Mouse (Mus musculus) gastrocnemius, postnatal 10 days (tissue): ENCODE measurements around the gene Scfd2. TPM values are rescaled to one million over a fixed set of nuclear protein-coding genes. Genes with fewer than 3 reads are reported as not detected.
A peak's percentile ranks its signal among the peaks of the same experiment; 100 is the strongest.

Source experiments
- DNase-seq: peaks from one replicate; pipeline ENCODE4 v3.0.0; 2021; ENCODE audit warnings: mixed read lengths
- total RNA-seq, 2 experiments: library from RNA; stranded (reverse); gene quantifications; 2 replicates each; pipeline ENCODE4 v1.2.3; 2021

Gene Scfd2
- total RNA-seq, 2 experiments from 2014 or later = 10.2 to 12.8 TPM

GRCm38 (mm10) chr5:74455510-74456269, 75.9 kb downstream of the Scfd2 start:
- DNase-seq = no peak

DNA sequence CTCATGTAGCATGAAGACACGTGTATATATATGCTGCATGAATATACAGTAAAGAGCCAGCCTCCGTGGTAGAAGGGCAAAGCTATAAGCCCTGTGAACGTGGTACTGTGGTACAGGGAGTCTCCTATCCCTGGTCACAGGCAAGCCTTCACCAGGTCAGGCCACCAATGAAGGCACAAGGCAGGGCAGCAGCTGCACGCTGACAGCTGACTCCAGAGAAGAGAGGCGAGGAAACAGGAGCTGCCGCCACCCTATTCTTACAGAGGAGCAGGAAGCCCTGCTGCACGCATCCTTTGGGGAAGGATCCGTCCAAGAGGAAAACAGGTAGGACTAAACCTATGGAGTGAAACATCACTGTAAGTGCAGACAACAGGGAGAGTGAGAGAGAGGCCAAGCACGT, 76.5 kb downstream of the Scfd2 start:
- no peak for DNase-seq

DNA sequence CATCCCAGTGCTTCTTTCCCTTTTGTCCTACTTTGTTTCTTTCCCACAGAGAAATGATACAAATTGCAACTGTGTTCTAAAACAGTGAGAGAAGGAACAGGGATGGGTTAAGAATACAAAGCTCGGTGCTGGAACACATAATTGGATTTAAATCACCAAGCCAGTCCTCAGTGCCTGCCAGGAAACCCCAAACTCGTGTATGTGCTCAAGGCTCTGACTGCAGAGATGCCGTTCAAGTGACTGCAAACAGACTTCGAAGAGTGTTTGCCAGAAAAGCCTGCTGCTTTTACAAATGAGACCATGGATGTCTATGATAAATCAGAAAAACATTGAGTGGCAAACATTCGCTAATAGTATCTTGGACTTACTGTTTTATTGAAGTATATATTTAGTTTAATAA, 80.6 kb downstream of the Scfd2 start:
- no peak for DNase-seq

GRCm38 (mm10) chr5:74447517-74448334, 83.8 kb downstream of the Scfd2 start:
- DNase-seq = no peak

DNA sequence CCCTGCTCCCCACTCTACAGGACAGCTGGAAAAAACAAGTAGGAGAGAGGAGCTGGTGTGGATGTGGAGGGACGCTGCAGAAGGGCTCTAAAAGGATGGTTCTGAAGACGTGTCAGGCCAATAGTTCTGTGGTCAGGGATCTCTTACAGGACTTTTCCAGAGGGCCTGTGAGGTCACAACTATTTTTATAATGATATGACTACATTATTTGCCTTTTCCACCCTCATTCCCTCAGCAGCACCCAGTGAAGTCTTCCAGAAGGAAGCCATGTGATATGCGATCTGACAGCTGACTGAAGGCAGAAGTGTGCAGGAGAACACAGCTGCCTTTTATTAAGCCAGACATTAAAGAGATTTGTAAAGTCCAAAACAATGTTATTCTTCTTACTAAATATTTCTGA, 85.7 kb downstream of the Scfd2 start:
- no peak for DNase-seq

GRCm38 (mm10) chr5:74438353-74438752, 93.2 kb downstream of the Scfd2 start:
- DNase-seq = no peak

GRCm38 (mm10) chr5:74433580-74434147, 97.9 kb downstream of the Scfd2 start:
- peak; percentile 74 for DNase-seq

DNA sequence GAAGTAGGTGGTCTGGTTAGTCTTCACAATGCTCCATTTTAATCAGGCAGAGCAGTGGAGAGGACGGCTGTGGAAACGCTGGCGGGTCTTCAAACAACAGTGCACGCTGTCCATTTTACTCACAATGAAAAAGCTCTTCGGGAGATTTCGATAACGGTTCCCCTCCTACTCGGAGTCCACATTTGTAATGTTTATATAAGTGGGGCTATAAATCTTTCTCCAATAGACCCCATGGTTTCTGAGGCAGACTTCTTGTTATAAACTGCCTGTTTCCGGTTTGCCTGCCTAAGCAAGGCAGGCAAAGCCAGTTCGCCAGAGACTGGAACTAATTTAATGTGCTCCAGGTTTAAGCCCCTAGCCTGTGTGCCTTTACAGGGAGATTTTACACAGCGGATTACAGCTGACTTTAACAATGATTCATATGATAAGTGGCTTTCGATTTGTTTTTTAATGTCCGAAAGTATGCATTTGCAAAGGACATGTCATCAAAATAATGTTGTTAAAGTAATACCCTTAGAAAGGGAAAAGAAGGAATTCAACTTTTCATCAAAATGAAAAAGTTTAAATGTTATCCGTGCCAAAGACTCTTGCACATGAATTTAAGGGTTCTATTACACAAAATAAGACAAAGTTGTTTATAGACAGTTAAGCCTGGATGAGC, 98.5 kb downstream of the Scfd2 start:
- no peak for DNase-seq

DNA sequence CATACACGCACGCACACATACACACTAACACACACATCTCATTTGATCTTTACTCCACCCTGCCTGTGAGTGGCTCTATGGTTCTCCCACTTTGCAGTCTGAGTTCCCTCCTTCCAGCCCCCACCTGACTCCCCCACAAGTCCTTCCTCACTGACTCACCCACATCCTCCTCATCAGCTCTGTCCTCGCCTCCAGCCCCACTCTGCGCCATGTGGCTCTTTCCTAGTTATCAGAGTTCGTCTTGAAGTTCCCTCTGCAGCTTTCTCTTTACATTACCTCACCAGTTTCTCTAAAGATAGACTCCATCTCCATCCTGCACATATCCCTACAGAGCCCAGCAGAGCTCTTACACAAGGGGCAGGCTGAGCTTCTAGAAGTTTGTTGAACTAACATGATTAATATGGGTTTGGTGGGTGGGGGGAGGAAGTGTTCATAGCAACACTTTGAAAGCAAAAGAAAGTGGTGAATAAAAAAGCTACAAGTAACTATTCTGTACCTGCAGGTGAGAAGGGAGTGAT, 110.9 kb downstream of the Scfd2 start:
- no peak for DNase-seq

GRCm38 (mm10) chr5:74412557-74412956, 119.0 kb downstream of the Scfd2 start:
- DNase-seq = no peak

- no peak for DNase-seq
These were observed 126.7 kb downstream of the Scfd2 start for GRCm38 (mm10) chr5:74404887-74405286.

DNA sequence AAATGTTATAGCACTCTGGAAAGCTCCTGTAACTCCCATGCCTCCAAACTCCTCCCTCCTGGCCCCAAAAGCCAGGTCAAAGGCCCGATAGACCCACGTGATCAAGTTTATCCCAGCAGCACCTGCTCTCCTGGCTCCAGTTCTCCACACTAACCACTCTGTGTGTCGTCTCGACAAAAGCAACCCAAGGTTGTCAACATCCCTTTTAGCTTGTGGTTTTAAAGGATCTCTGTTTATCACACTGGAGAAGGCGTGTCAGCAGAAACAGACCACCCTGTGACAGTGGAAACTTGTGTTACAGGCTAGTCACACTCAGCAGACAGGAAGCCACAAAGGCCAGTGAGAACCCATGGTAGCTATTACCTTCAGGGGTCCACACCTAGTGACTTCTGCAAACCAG, 127.5 kb downstream of the Scfd2 start:
- no peak for DNase-seq

- no peak for DNase-seq
These were observed 128.9 kb downstream of the Scfd2 start for GRCm38 (mm10) chr5:74402626-74403025.

DNA sequence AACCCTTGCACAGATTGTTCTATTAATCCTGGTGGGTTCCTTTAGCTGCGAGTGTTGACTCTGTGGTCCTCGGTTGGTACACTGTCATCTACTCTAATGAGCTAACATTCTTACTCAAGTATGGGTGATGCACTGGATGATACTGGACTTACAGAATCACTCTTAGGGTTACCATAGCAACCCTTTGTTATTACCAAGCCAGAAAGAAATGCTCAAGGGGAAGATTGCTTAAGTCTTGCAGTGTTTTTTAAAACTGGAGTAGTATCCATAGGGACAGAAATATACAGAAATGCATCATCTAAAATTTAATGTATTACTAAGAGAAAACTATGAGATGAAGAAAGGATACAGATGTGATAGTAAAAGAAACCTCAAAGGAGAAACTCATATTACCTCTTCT, 139.8 kb downstream of the Scfd2 start:
- no peak for DNase-seq

- DNase-seq = no peak
These were observed 140.2 kb downstream of the Scfd2 start for GRCm38 (mm10) chr5:74391346-74391745.

DNA sequence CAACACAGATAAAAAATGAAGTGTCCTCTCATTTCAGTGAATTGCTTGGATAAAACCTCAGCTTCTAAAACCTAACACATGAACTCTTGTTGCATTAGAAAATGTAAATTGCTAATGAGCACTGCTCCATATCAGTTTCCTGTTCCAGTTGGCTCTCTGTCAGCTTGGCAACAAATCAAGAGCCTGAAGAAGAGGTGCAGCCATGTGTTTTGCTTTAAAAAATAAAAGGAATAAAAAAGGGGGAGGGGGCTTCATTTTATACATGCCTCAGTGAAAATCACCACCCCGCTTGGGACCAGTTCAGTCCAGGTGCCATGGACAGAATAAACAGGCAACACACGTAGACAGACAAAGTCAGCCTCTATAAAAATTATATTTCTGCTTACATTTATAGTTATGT, 142.7 kb downstream of the Scfd2 start:
- DNase-seq = no peak

- DNase-seq = no peak
These were observed 143.5 kb downstream of the Scfd2 start for GRCm38 (mm10) chr5:74388101-74388500.

- DNase-seq = no peak
These were observed 144.2 kb downstream of the Scfd2 start for GRCm38 (mm10) chr5:74387143-74387886.

DNA sequence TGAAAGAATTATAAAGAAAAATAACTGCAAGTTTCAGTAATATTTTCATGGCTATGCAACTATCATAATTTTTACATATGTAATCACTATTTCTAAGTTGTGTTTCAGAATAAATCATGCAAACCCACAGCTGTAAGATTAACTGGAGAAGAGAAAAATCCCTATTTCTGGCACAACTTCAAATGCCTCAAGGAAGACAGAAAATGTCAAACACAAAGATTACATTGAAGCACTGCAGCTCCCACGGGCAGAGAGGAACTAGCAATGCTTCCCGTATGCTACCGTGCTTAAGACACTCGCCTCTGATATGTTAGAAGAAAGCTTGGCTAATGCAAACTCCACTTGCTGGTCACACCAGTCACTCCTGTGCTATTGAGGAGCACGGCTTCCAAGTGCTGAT, 151.5 kb downstream of the Scfd2 start:
- no peak for DNase-seq

DNA sequence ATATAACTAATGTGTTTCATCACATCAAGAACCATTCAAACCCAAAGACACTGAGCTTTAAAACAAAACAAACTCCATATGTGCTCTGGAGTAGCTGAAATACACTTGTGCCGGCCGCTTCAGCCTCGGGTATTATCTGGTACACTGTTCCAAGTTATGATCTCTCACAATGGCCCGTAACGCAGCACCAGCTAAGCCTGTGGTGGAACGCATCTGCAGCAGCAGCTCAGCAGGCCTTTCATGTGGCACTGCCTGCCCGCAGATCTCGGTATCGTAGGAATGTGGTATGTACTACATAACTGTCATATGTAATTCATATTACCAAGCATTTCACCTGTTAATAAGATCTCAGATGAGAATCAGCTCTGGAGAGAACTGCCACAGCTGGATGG, 164.9 kb downstream of the Scfd2 start:
- DNase-seq = no peak

GRCm38 (mm10) chr5:74365984-74366709, 165.4 kb downstream of the Scfd2 start:
- no peak for DNase-seq
